Mouse (Mus musculus) adrenal gland, adult (tissue): ENCODE measurements around the gene Olfr101.

Experiments used
- DNase-seq, 2 experiments: peaks; one replicate each; pipeline ENCODE4 v3.0.0; 2022 to 2023; ENCODE audit warnings: low spot score in 1 of 2; ENCODE audit not compliant: inconsistent age in 2 of 2

Gene Olfr101

DNA sequence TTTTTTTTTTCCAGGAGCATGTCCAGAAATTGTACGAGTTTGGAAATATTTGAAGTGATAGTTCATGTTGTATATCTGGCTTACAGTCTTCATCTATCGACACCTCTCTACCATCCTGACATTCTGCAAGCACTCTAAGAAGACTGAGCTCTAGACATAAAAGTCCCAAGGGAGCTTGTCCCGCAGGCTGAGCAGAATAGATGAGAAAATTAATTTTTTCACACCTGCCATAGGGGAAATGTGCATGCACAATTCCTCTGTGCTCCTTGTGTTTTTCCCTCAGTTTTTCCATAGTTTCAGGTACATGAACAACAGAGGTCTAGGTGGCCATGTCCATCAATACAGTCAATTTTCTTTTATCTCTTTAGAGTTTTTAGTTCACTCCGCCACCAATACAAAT, at the start of gene Olfr101:
TSS of gene Olfr101 (minus strand) at position 101 of the 400 bp plus-strand sequence.
- no peak for DNase-seq

DNA sequence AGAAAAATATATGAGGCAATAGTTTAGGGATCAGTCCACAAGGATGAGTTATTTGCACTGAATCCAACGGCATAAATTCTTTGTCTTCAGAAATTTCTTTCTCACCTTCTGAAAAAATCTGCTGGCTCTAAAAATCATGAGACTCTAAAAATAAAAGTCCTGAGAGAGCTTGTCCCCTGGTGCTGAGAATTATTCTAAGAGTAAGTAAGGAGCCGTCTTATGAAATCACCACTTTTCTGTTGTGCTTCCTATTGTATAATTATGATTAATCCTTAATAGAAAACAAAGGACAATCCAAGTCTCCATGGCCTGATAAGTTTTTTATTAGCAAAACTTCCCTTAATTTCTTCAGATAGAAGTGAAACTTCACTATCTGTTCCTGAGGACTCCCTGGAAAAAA, 35.5 kb upstream of the Olfr101 start, which contains the start of gene Olfr103:
TSS of gene Olfr103 (minus strand) at position 101 of the 400 bp plus-strand sequence.
- no peak for DNase-seq

DNA sequence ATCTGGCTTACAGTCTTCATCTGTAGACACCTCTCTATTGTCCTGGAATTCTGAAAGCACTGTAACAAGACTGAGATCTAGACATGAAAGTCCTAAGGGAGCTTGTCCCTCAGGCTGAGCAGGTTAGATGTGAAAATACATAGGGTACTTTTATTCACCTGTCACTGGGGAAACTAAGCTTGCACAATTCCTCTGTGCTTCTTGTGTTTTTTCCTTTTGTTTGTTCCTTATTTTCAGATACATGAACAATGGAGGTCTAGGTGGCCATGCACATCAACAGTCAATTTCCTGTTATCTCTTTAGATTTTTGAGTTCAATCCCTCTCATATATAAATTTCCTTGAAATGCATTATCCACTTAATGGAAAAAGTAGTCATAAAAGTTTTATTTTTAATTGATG, 12.8 kb upstream of the Olfr101 start, which contains the start of gene Olfr102:
TSS of gene Olfr102 (minus strand) at position 101 of the 400 bp plus-strand sequence.
- no peak for DNase-seq

DNA sequence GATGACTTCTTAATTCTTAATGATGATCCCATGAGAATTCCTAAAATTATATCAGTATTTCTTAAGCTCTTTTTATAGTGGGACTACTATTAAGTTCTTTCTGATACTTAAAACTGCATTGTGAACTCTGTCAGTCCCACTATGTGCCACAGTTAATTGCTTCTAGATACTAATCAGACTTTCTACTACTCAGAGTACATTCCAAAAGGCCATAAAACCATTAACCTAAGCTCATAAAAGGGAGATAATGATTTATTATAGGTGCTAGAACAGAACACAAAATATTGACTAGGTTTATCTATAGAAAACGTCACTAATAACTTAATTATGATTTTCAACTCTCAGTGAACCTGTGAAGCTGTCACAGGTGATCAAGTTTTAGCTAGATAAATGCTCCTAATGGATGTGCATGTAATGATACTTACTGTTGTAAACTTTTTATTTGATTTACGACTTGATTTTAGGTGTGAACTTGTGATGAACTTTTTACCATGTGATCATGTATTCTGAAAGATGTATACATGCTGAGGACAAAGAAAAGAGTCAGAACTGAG, 6.1 kb upstream of the Olfr101 start:
- no peak for DNase-seq

DNA sequence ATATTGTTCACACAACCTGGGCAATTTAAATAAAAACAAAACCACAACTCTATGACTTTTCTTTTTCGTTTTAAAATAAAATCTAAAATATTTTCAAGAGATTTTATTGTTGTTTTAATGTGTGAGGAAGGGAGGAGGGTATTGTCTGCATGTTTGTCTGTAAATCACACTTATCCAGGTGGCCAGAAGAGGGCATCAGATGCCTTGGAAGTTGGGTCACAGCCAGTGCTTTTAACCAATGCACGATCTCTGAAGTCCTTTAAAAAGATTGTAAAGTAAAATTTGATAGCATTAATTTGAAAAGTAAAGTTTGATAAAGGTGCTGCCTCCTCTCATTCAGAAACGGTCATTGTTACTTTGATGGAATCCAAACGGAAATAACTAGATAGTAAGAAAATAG, 4.4 kb upstream of the Olfr101 start:
- DNase-seq: peak in 1 of 2 experiments; percentile 51

DNA sequence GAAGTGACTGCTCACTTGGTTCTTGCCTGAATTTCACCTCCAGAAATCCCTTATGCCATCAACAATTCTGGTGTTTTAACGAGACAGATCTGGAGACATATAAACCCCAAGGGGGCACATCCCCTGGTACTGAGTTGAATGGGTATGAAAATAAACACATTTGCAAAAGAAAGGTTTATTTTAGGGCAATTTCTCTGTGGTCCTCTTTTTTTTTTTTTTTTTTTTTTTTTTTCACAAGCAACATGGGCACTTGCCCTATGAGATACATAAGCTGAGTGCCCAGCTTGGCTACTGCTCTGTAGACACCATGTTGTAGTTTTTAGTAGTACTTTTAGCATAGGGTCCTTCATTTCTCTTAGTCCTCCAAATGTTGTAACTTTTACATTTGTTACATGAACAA, 20.8 kb downstream of the Olfr101 start, which contains the start of gene Olfr99:
TSS of gene Olfr99 (minus strand) at position 101 of the 400 bp plus-strand sequence.
- no peak for DNase-seq

DNA sequence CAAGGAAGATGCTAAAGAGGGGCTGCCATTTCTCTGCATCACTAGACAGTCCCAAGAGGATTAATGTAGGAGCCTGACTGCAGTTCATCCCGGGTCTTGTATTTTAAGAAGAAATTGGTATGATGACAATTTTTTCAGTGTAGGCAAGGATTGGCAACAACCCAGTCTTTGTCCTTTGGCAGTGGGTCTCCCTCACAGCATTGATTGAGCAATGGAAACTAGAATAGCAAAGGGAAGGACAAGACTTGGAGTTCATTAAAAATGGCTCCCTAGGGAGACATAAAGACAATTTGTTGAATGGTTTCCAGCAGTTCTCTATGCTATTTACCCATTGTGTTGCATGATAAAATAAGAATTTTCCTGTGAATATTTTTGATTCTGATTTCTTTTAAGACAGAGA, 23.8 kb downstream of the Olfr101 start:
- DNase-seq: peak in 1 of 2 experiments; percentile 43

DNA sequence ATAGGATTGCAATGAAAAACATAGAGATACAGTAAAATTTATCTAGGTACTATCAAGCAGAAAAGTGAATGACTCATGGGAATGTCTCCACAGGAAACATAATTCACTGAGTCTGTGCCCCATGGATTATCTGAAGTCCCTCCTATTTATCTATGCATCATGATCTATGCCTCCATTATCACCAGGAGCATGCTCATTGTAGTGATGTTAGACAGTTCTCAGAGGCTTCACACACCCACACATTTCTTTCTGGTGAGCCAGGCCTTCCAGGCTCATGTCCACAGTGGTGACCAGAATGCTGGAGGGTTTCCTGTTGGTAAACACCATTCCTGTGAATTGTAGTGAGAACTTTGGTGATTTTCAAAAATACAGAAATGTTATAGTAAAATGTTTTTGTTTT, 27.5 kb downstream of the Olfr101 start:
- no peak for DNase-seq

DNA sequence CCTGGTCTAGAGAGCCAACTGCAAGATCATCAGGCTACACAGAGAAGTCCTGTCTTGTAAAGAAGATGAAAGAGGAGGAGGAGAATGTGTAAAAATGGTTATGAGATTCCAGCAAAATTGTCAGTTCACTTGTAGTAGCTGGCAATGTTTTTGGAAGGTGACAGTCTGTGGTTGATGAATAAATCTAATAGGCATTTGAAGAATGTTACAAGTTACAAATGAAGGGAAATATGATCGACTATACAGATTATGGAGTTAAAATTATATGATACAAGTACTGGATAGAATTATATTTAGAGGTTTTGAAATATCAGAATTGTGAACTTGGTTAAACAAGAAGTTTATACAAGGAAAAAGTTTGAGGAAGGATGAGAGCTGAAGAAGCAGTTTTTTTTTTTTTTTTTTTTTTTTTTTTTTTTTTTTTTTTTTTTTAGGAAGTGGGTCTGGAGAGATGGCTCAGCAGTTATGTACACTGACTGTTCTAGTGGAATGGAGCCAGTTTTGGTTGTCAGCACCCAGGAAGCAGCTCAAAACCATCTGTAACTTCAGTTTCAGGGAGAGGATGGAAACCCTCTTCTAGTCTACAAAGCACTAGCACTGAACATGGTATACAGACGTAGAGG, 28.4 kb downstream of the Olfr101 start:
- no peak for DNase-seq

DNA sequence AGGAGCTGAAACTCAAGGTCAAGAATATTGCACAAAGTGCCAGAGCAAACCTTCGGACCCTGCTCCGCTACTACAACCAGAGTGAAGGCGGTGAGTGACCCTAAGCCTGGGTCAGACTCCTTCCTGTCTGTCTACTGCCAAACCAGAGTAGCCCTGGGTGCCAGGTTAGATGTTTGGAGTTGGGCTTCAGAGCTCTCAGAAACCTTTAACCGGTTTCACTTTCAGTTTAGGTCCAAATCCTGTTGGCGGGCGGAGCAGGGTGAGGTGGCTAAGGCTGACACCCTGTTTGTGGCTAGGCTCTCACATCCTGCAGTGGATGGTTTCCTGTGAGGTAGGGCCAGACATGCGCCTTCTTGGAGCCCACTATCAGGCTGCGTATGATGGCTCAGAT, 33.4 kb downstream of the Olfr101 start:
- peak; percentile 65 to 87 for DNase-seq

DNA sequence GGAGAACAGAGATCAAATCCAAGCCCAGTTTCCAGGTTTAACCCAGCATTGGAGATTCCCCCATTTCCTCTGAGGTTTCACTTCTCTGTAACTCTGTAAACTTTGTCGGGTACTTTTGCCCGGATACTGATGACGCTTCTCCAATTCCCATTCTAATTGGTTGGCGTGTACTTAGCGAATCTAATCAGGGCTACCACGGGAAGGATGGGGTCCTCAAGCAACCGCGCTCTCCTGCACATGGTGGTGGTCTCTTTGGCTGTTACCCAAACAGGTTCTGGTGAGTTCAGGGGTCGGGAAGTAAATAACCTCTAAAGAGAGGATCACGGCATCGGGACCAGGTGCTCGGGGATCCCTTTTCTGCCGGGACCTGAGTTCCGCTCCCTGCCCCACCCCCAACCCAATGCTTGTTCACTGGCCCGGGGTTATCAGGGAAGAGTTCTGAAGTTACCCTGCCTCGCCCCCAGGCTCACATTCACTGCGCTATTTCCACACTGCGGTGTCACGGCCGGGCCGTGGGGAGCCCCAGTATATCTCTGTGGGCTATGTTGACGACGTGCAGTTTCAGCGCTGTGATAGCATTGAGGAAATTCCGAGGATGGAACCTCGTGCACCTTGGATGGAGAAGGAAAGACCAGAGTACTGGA, 33.9 kb downstream of the Olfr101 start, which contains the start of gene H2-M3:
TSS of gene H2-M3 (plus strand) at position 163 of the 644 bp plus-strand sequence.
- DNase-seq: peak; percentile 87 to 98

DNA sequence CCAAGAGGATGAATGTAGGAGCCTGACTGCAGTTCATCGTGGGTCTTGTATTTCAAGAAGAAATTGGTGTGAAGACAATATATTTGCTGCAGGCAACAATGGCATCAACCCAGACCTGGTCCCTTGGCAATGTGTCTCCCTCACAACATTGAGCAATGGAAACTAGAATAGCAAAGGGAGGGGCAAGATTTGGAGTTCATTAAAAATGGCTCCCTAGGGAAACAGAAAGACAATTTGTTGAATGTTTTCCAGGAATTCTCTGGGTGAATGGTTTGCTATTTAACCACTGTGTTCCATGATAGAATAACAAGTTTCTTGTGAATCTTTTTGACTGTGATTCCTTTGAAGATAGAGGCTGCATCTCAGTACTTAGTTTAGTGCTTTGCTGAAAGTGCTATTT, 40.5 kb downstream of the Olfr101 start, which contains the start of gene Olfr98:
TSS of gene Olfr98 (minus strand) at position 124 of the 400 bp plus-strand sequence.
- DNase-seq: no peak

DNA sequence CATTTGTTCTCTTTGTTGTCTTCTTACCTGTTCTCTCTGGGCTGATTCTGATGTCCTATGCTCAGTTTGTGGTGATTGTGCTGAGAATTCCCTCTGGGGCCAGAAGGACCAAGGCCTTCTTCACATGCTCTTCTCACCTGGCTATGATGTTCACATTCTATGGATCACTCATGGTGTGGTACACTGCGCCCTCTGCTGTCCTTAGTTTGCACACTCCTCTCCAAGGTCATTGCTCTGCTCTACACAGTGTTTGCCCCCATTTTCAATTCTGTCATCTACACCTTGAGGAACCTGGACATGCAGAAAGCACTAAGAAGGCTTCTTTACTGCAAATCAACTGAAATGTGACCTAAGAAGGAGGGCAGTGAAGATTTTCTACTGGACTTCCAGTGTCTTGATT, 53.6 kb downstream of the Olfr101 start:
- DNase-seq: peak in 1 of 2 experiments; percentile 69

DNA sequence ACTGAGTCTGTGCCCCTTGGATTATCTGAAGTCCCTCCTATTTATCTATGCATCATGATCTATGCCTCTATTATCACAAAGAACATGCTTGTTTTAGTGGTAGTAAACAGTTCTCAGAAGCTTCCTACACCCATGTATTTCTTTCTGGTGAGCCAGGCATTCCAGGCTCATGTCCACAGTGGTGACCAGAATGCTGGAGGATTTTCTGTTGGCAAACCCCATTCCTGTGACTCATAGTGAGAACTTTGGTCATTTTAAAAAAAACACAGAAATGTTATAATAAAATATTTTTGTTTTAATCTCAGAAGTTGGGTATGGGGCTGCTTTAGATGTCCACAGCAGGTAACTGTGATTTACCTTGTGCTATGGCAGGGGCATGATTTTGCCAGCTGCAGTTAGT, 54.7 kb downstream of the Olfr101 start:
- no peak for DNase-seq
